Mouse (Mus musculus) CD4-positive, CD25-positive, alpha-beta regulatory T cell, adult 4 months (primary cell): ENCODE results near the gene Cnpy3. TPM values are rescaled to one million over a fixed set of nuclear protein-coding genes. Genes with fewer than 3 reads are reported as not detected.
"Not testable (repeated sequence)": the region's sequence is repeated elsewhere in the genome, so short reads cannot be mapped to it uniquely, and the experiment has no call there.

ENCODE experiments used
- ATAC-seq: one replicate; pipeline ENCODE4 v1.8.0; 2017
- polyA plus RNA-seq, 2 experiments: library from polyadenylated mRNA; unstranded; fragments of 100-300 nt; shearing (Covaris generic); gene quantifications; one replicate each; pipeline ENCODE4 v1.2.1; 2017

The Cnpy3 gene
- polyA plus RNA-seq = 10 to 100 TPM; 24.4 to 25.5 TPM

- ATAC-seq = peak; percentile 96
These were observed at the start of gene Cnpy3 for GRCm38 (mm10) chr17:46751794-46752556. Gene Cnpy3 (minus strand): TSS chr17:46752214.

- no peak for ATAC-seq
These were observed 49.7 kb upstream of the Cnpy3 start for GRCm38 (mm10) chr17:46801761-46802160.

DNA sequence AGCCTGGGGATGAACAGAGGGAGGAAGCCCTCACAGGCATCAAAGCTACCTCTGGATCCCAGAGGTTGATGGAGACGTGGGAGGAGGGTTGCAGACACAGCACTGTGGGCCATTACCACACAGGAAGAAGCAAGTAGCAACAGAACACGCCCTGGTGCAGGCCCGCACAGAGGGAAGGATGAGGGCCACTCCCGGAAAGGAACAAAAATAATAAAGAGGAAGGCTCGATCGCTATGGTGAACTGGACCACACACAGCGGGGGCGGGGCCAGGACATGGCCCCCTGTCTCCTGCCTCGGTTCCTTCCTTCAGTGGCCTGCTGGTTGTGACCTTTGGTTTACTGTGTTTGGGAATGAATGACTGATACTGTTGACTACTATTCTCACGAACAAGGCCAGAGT, 47.7 kb upstream of the Cnpy3 start:
- no peak for ATAC-seq

GRCm38 (mm10) chr17:46797386-46797785, 45.4 kb upstream of the Cnpy3 start:
- ATAC-seq = no peak

DNA sequence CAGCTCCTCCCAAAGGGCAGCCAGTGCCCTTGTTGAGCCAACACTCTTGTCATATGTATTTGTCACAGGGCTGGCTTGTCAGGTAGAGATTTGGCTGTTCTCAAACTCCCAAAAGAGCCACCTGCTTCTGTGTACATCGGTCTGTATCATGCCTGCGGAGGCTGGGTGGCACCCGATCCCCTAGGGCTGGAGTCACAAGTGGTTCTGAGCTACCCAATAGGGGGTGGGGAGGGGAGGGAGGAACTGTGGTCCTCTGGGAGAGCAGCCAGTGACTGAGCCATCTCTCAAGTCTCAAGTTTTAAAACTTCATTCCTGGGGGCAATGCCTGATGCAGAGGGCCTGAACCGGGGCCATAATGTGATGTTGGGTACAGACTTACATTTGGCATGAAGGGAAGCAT, 44.7 kb upstream of the Cnpy3 start:
- no peak for ATAC-seq

- no peak for ATAC-seq
These were observed 40.9 kb upstream of the Cnpy3 start for GRCm38 (mm10) chr17:46792963-46793362.

- ATAC-seq = not testable (repeated sequence)
These were observed 36.0 kb upstream of the Cnpy3 start for GRCm38 (mm10) chr17:46787974-46788373.

DNA sequence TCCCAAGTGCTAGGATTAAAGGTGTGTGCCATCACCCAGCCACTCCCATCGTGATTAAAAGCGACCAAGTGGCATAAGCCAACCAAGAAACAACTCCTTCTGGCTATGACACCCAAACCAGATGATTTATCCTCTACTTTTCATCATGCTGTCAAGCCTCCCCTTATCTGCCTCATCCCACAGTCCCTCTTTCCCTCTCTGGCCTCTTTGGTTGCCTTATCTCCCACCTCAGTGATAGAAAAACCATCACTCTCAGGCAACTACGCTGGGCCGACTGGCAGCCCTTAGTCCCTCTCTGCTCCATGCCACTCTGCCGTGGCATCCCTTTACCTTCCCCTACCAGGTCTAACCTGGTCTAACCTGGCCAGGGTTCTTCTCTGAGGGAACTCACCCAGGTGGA, 34.9 kb upstream of the Cnpy3 start:
- ATAC-seq = no peak

DNA sequence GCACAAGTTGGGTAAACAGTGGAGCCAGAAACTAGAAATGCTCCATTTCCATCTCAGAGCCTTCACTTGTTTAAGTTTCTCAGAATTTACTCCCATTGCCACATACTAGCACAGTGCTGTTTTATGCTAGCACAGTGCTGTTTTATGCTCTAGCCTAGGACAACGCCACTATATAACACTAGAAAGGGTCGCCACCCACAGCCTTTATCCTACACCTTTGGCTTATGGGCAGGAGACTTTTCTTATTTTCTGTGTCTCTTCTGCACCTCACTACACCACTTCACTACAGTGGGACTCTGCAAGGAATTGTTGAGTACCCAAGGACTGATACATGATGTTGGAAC, 31.2 kb upstream of the Cnpy3 start:
- no peak for ATAC-seq

DNA sequence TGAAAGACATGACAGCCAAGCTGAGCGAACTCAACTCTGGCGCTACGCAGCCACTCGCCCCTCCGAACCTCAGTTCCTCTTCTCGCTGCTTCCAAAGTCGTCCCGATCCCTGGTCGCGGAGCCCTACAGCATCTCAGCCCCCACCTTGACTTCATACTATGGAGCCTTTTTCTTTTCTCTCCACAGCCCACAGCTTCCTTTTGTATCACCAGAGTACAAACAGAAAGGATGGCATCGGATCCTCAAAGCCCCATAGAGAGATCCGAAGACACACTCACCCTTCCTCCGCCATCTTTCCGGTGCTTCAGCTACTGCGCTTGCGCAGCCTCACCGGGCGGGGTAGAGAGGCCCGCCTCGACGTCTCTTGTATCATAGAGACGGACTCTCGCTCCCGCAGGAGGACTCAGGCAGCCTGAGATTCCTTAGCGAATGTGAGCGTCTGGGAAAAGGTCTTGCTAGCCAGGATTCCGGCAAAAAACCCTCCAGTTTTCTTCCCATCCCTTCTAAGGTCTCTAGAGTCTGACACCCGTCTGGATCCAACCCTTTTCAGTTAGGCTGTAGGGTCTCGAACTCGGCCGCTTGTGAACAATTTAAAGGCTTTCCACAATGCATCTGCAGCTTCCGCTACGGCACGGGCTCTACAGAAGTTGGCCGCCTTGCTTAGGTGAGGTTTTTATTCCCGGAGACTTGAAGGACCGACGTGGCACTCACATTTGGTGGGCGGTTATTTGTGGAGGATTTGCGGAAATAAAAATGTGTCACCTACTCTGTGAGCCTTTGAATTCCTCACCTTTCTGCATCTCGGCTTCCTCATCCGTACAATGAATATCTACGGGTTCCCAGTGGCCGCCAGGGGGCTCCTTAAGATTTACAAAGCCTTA, 30.6 kb upstream of the Cnpy3 start, which contains the start of gene Rpl7l1:
Rpl7l1 (minus strand) TSS at position 332 of the 881 bp plus-strand sequence.
- ATAC-seq = peak; percentile 94

DNA sequence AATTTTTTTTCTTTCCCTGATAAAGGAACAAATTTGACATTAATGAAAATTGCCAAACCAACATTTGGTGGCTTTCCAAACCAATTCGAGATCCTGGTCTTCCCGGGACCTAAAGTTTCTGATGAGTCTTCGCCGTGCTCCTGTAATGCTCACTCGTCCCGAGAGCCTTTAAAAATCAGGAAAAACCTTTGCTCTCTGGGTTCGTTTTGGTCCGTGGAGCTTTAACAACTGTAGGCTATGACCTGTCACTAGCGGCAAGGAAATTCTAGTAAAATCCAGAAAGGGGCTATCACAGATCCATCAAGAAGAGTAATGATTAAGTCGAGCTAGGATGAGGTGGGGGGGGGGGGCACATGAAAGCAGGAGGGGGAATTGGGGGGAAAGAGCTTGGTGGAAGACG, 29.9 kb upstream of the Cnpy3 start:
- ATAC-seq = no peak

- no peak for ATAC-seq
These were observed 24.1 kb upstream of the Cnpy3 start for GRCm38 (mm10) chr17:46776087-46776486.

- ATAC-seq = no peak
These were observed 23.1 kb upstream of the Cnpy3 start for GRCm38 (mm10) chr17:46775070-46775469.

DNA sequence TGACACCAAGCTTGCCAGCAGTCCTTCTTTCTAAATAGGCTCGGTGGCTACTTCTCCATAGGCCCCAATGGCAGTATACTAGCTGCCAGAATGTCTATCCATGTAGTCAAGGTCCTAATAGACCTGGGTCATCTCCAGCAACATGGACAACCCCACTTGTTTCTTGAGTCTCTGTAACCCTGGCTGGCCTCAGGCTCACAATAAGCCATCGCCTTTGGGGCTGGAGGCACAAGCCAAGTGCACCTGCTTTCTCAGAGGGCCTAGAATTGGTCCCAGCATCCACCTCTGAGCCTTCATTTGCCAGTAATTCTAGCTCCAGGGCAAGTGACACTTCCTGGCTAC, 22.1 kb upstream of the Cnpy3 start:
- no peak for ATAC-seq

- ATAC-seq = no peak
These were observed 21.5 kb upstream of the Cnpy3 start for GRCm38 (mm10) chr17:46773278-46774130.

GRCm38 (mm10) chr17:46772404-46773277, 20.6 kb upstream of the Cnpy3 start, which contains the start of gene 2310039H08Rik:
Gene 2310039H08Rik (plus strand): TSS chr17:46772635.
- ATAC-seq = peak; percentile 92

- peak; percentile 16 for ATAC-seq
These were observed 20.0 kb upstream of the Cnpy3 start for GRCm38 (mm10) chr17:46772038-46772403.

- ATAC-seq = no peak
These were observed 19.6 kb upstream of the Cnpy3 start for GRCm38 (mm10) chr17:46771616-46772015.

GRCm38 (mm10) chr17:46771025-46771424, 19.0 kb upstream of the Cnpy3 start:
- no peak for ATAC-seq

- ATAC-seq = no peak
These were observed 18.5 kb upstream of the Cnpy3 start for GRCm38 (mm10) chr17:46770546-46770945.

GRCm38 (mm10) chr17:46767868-46768267, 15.9 kb upstream of the Cnpy3 start:
- ATAC-seq = no peak

GRCm38 (mm10) chr17:46764916-46765315, 12.9 kb upstream of the Cnpy3 start:
- not testable (repeated sequence) for ATAC-seq
